Mouse (Mus musculus): ENCODE measurements around the gene Gpr68.

DNA sequence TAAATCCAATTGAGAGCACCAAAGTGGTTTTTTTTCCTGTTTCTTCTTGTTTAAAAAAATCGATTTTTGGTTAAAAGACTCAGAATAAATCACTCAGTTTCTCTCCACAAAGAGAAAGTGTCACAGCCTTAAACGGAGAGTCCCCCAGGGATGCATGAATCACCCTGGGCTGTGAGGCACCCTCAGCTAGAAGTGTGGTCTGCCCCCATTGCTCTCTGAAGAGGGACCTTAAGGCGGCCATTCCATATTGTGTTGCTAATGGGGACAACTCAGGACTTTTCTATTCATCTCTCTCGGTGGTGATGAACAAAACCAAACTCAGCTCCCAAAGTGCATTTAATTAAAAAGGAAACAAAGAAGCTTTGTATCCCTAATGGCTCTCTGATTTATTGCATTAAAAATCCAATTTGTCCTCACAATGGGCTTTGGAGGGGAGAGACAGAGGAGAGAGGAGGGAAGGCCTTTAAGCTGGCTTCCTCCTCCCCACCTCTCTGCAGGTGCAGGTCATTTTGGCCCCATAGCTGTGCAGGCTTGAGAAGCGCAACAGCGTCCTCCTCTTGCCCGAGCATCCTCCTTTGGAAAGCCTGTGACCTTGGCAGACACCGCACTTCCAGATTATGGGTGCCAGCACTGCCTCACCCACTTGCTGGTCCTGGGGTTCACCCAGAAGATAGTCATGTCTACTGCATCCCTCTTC, 76.2 kb downstream of the Gpr68 start:
- TF ChIP-seq CTCF (IDR thresholded peaks at IDR 0.05; ENCODE audit: borderline replicate concordance, insufficient read depth, low read length) = no peak
- no peak for TF ChIP-seq POLR2A (IDR thresholded peaks at IDR 0.05; ENCODE audit: low read depth, low read length)
